Mouse (Mus musculus): ENCODE measurements around the gene Mvp. TPM values are rescaled to one million over a fixed set of nuclear protein-coding genes. Genes with fewer than 3 reads are reported as not detected.

Gene Mvp
- 19.4 and 19.8 TPM in 2 replicates for total RNA-seq (2012; rRNA removed)
- 10 to 100 TPM in 1 of 2 experiments, not detected in 1; 20.6 TPM for polyA plus RNA-seq (2012; ENCODE audit: insufficient read depth in 1 of 2, insufficient read length in 2 of 2, low read depth in 1 of 2, low replicate concordance in 2 of 2, missing spikeins in 1 of 2)

- H3K27me3 ChIP-seq (ENCODE audit: control insufficient read depth in 1 of 2, insufficient read depth in 2 of 2, low read length in 2 of 2), result no peaks in the 10 kb centered on the region
- DNase-seq (ENCODE audit: low read depth, low spot score), result peak; percentile 82
- peaks cover 36% of the 10 kb centered on the region for H3K79me2 ChIP-seq (ENCODE audit: control insufficient read depth, insufficient read depth, low read length, poor library complexity)
- TF ChIP-seq POLR2A (IDR thresholded peaks at IDR 0.05; ENCODE audit: control insufficient read depth in 1 of 2, insufficient read depth in 1 of 2, low read depth in 1 of 2, low read length in 2 of 2, poor library complexity in 1 of 2) (peak in 1 of 2 experiments; percentile 56; a peak in 1 of 4 replicates), NRF1 (IDR thresholded peaks at IDR 0.05; ENCODE audit: insufficient read depth, low read depth, low read length, poor library complexity, severe bottlenecking) (no peak), ZKSCAN1 (IDR thresholded peaks at IDR 0.05; ENCODE audit: low read depth, low read length) (no peak), USF1 (IDR thresholded peaks at IDR 0.05; ENCODE audit: low read depth, low read length) (no peak), NELFE (IDR thresholded peaks at IDR 0.05; ENCODE audit: low read depth, low read length) (peak; percentile 48), CHD2 (IDR thresholded peaks at IDR 0.05; ENCODE audit: low read length) (no peak), UBTF (IDR thresholded peaks at IDR 0.05; ENCODE audit: borderline replicate concordance, insufficient read depth, low read depth, low read length) (no peak), ETS1 (IDR thresholded peaks at IDR 0.05; ENCODE audit: low read depth, low read length) (no peak), CHD1 (IDR thresholded peaks at IDR 0.05; ENCODE audit: low read depth, low read length) (no peak), SMC3 (IDR thresholded peaks at IDR 0.05; ENCODE audit: low read depth, low read length) (peak; percentile 12; the same call in 1 of the 2 replicates), EP300 (IDR thresholded peaks at IDR 0.05; ENCODE audit: low read depth in 1 of 2, low read length in 2 of 2) (no peak), GABPA (IDR thresholded peaks at IDR 0.05; ENCODE audit: low read depth, low read length) (no peak), USF2 (IDR thresholded peaks at IDR 0.05; ENCODE audit: borderline replicate concordance in 1 of 2, insufficient read depth in 1 of 2, low read depth in 1 of 2, low read length in 2 of 2) (no peak), POLR2AphosphoS5 (IDR thresholded peaks at IDR 0.05; ENCODE audit: borderline replicate concordance, low read depth, low read length) (no peak), TCF12 (IDR thresholded peaks at IDR 0.05; ENCODE audit: low read depth, low read length) (no peak), MXI1 (IDR thresholded peaks at IDR 0.05; ENCODE audit: low read depth, low read length) (peak; percentile 74), SIN3A (IDR thresholded peaks at IDR 0.05; ENCODE audit: low read length) (peak; percentile 94), MAZ (IDR thresholded peaks at IDR 0.05; ENCODE audit: low read depth, low read length) (peak; percentile 38; the same call in 1 of the 2 replicates), RAD21 (IDR thresholded peaks at IDR 0.05; ENCODE audit: low read depth, low read length) (no peak), ZNF384 (IDR thresholded peaks at IDR 0.05; ENCODE audit: low read depth, low read length) (no peak), TBP (IDR thresholded peaks at IDR 0.05; ENCODE audit: low read depth, low read length) (0 out of 2 replicates have a peak, but pooled peaks have one; percentile 18), MEF2A (IDR thresholded peaks at IDR 0.05; ENCODE audit: extremely low read depth, insufficient replicate concordance, low read depth, low read length, poor library complexity, severe bottlenecking) (no peak), RCOR1 (IDR thresholded peaks at IDR 0.05; ENCODE audit: low read depth, low read length) (no peak), ZC3H11A (IDR thresholded peaks at IDR 0.05; ENCODE audit: low read depth, low read length) (no peak), ELF1 (IDR thresholded peaks at IDR 0.05; ENCODE audit: low read depth, low read length) (peak; percentile 66), ZMIZ1 (IDR thresholded peaks at IDR 0.05; ENCODE audit: low read depth, low read length) (peak; percentile 57; the same call in 1 of the 2 replicates), MAFK (IDR thresholded peaks at IDR 0.05; ENCODE audit: borderline replicate concordance, low read depth, low read length) (no peak), MYC (IDR thresholded peaks at IDR 0.05; ENCODE audit: low read depth, low read length) (no peak), E2F4 (IDR thresholded peaks at IDR 0.05; ENCODE audit: borderline replicate concordance, low read depth, low read length) (no peak), BHLHE40 (IDR thresholded peaks at IDR 0.05; ENCODE audit: borderline replicate concordance, low read depth, low read length) (no peak), GATA1 (IDR thresholded peaks at IDR 0.05; ENCODE audit: low read depth, low read length) (no peak), MYB (IDR thresholded peaks at IDR 0.05; ENCODE audit: low read depth, low read length) (no peak), POLR2AphosphoS2 (IDR thresholded peaks at IDR 0.05; ENCODE audit: low read length) (peak; percentile 85), CTCF (IDR thresholded peaks at IDR 0.05 in 2 of 3, conservative IDR thresholded peaks at IDR 0.05 in 1 of 3; ENCODE audit: control insufficient read depth in 1 of 3, insufficient read depth in 1 of 3, low read depth in 2 of 3, low read length in 3 of 3, poor library complexity in 1 of 3, severe bottlenecking in 1 of 3) (no peak), MAX (IDR thresholded peaks at IDR 0.05; ENCODE audit: low read length) (0 out of 2 replicates have a peak, but pooled peaks have one; percentile 30), KAT2A (conservative IDR thresholded peaks at IDR 0.05; ENCODE audit: low read depth, low read length) (no peak), TAL1 (IDR thresholded peaks at IDR 0.05; ENCODE audit: low read length) (no peak)
These were observed at the start of gene Mvp for GRCm38 (mm10) chr7:127014320-127014719. Mvp (minus strand) TSS chr7:127014621.

More at GRCm38 (mm10) chr7:127014320-127014719, at the start of gene Mvp:
- Histone ChIP-seq H3K4me3 (ENCODE audit: control insufficient read depth in 1 of 2, insufficient read depth in 1 of 2, low read depth in 2 of 2, low read length in 2 of 2) (peak within 1 kb of the TSS; percentile 94 to 99), H3K4me1 (ENCODE audit: control insufficient read depth in 1 of 2, insufficient read depth in 2 of 2, low read length in 2 of 2) (peaks cover 0 to 19% of the 10 kb centered on the region in 2 experiments; a peak in 3 of 4 replicates), H3K9me3 (replicated peaks; ENCODE audit: insufficient read depth, low read length) (no peaks in the 10 kb centered on the region), H3K27ac (ENCODE audit: control insufficient read depth, low read depth, low read length) (peak within 1 kb of the TSS; percentile 70), H3K9ac (ENCODE audit: control insufficient read depth, low read depth, low read length, poor library complexity, severe bottlenecking) (peak within 1 kb of the TSS; percentile 83), H3K36me3 (ENCODE audit: control insufficient read depth in 1 of 2, insufficient read depth in 2 of 2, low read length in 2 of 2) (peaks cover 0 to 19% of the 10 kb centered on the region in 2 experiments; a peak in 2 of 4 replicates)
